Mouse (Mus musculus) kidney, embryonic 15.5 days (tissue): ENCODE measurements around the gene Cfap58. TPM values are rescaled to one million over a fixed set of nuclear protein-coding genes. Genes with fewer than 3 reads are reported as not detected.

ENCODE experiments used
- ATAC-seq: fragments of 200-750 bp; cut with Nextera tagmentation; replicated peaks from 2 replicates; pipeline ENCODE4 v1.8.0; 2017; ENCODE audit warnings: moderate TSS enrichment; ENCODE audit not compliant: low FRiP score
- H3K27ac ChIP-seq: fragments of 300-500 bp; sonication (generic); 2 replicates; pipeline ENCODE4 v1.5.1; 2015; ENCODE audit warnings: mild to moderate bottlenecking, inconsistent platforms
- H3K27me3 ChIP-seq: fragments of 300-500 bp; sonication (generic); 2 replicates; pipeline ENCODE4 v1.6.1; 2015; ENCODE audit warnings: inconsistent platforms
- H3K36me3 ChIP-seq: fragments of 300-500 bp; sonication (generic); 2 replicates; pipeline ENCODE4 v1.6.1; 2015; ENCODE audit warnings: inconsistent platforms
- H3K4me1 ChIP-seq: fragments of 300-500 bp; sonication (generic); 2 replicates; pipeline ENCODE4 v1.6.1; 2015; ENCODE audit warnings: inconsistent platforms
- H3K4me2 ChIP-seq: fragments of 300-500 bp; sonication (generic); 2 replicates; pipeline ENCODE4 v1.6.1; 2015; ENCODE audit warnings: moderate library complexity, mild to moderate bottlenecking, inconsistent platforms
- H3K4me3 ChIP-seq: fragments of 300-500 bp; sonication (generic); replicated peaks from 2 replicates; pipeline ENCODE4 v1.5.1; 2015; ENCODE audit warnings: mild to moderate bottlenecking, inconsistent platforms
- H3K9ac ChIP-seq: fragments of 300-500 bp; sonication (generic); 2 replicates; pipeline ENCODE4 v1.6.1; 2015; ENCODE audit warnings: mild to moderate bottlenecking, inconsistent platforms
- H3K9me3 ChIP-seq: fragments of 300-500 bp; sonication (generic); replicated peaks from 2 replicates; pipeline ENCODE4 v1.6.1; 2016; ENCODE audit warnings: inconsistent platforms
- WGBS: fragments of 180-500 bp; shearing (Covaris S2); methylation state at CpG from one replicate; pipeline ENCODE4 v1.1.7; 2015; ENCODE audit warnings: mixed read lengths; 5-methylcytosine and 5-hydroxymethylcytosine counted together
- polyA plus RNA-seq: library from polyadenylated mRNA; unstranded; fragments of >200 nt; fragmentation: Nextera tagmentation; extraction: Ambion mirVana; gene quantifications from 2 replicates; pipeline ENCODE4 v1.2.1, GENCODE M21; 2015

Gene Cfap58
- polyA plus RNA-seq, 1 experiment from 2014 or later = not detected

DNA sequence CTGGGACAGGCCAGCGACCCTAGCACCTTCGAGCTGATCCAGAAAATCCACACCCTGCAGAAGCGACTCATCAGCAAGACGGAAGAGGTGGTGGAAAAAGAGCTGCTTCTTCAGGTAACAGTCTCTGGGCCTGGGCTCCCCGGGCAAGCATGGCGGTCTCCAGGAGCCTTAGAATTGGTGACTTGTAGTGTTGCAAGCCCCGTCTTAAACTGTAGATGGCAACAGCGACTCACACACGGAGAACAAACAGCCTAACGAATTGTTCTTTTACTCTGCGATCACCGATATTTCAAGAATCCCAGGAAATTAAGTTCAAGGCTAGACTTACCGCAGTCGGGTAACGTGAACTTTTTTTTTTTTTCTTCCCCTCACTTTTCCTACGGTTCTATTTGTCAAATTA lies 51.0 kb downstream of the Cfap58 start:
- ATAC-seq = no peak
- 0 out of 2 replicates have a peak, but pooled peaks cover 6% of the 10 kb centered on the region for H3K4me1 ChIP-seq
- no peak overlapping the region for H3K9ac ChIP-seq
- H3K4me3 ChIP-seq = no peak overlapping the region
- no peaks in the 10 kb centered on the region for H3K36me3 ChIP-seq
- no peak overlapping the region for H3K4me2 ChIP-seq
- 0 out of 2 replicates have a peak, but pooled peaks cover 6% of the 10 kb centered on the region for H3K27me3 ChIP-seq
- no peak overlapping the region for H3K27ac ChIP-seq
- H3K9me3 ChIP-seq = no peaks in the 10 kb centered on the region
- WGBS = 21% methylated on average over 16 of the region's 16 CpGs

DNA sequence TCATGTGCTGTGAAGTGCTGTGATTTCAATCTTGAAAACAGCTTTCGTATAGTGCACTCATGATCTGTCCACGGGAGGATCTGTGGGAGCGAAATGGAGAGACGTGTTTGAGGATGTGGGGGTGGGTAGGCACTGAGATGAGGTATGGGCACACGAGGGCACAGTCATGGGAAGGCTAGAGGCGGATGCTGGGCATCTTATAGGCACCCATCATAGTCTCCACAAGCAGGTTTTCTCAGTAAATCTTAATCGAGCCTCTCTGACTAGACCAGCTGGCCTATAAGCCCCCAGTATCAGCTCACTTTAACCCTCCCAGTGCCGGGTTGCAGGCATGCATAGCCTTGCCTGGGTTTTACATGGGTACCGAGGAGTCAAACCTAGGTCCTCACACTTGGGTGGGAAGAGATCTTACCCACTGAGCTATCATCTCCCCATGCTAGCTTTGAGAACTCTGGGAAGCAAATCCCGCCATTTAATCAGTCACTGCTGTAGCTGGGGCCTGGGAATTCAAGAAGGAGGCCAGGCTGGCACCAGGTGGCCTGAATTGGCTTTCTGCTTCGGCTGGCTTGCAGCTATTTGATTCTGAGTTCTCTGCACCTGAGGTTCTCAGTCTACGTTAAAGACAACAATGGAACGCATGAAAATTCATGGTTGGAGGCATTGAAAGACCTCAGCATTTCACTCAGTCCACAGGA lies 51.6 kb downstream of the Cfap58 start:
- no peak for ATAC-seq
- H3K4me2 ChIP-seq = no peak overlapping the region
- H3K9ac ChIP-seq = no peak overlapping the region
- no peak overlapping the region for H3K4me3 ChIP-seq
- no peak overlapping the region for H3K27ac ChIP-seq
- H3K36me3 ChIP-seq = no peaks in the 10 kb centered on the region
- 0 out of 2 replicates have a peak, but pooled peaks cover 6% of the 10 kb centered on the region for H3K27me3 ChIP-seq
- 60% methylated on average over 13 of the region's 13 CpGs for WGBS
- H3K4me1 ChIP-seq = 0 out of 2 replicates have a peak, but pooled peaks cover 6% of the 10 kb centered on the region
- H3K9me3 ChIP-seq = no peaks in the 10 kb centered on the region

DNA sequence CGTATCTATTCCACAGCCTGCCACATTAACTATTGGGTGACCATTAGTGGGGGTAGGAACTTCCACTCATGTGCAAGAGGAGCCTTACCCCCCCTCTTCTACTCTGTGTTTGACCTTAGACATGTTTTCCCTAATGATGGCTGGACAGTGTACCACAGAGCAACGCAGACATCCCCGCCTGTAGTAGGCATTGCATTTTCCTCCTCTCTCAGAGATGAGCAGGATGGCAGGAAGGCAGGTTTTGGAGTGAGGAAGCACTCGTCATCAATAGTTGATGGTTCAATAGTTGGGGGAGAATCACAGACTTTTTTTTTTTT lies 52.1 kb downstream of the Cfap58 start:
- Histone ChIP-seq H3K36me3 (no peaks in the 10 kb centered on the region), H3K27ac (no peak overlapping the region), H3K27me3 (0 out of 2 replicates have a peak, but pooled peaks cover 6% of the 10 kb centered on the region), H3K4me3 (no peak overlapping the region), H3K9me3 (no peaks in the 10 kb centered on the region), H3K9ac (no peak overlapping the region), H3K4me2 (no peak overlapping the region), H3K4me1 (0 out of 2 replicates have a peak, but pooled peaks cover 4% of the 10 kb centered on the region)
- ATAC-seq = no peak
- WGBS = 87% methylated on average over 4 of the region's 4 CpGs

DNA sequence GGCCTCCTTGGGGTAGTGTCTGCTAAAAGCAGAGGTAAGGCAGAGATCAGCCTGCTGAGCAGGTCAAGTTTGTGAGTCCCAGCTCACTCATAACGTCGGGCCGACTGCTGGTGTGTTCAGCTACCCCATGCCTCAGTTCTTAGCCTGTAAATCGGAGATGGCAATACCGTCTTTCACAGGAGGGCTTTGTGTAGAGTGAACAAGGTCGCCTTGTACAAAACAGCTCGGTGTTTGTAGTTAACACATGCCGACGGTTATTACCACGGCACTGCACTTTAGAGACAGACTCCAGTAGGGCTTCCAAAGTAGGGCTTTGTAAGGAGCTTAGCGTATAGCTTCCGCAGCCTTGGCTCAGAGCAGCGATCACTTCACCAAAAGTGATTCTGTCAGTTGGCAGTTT lies 63.8 kb downstream of the Cfap58 start:
- ATAC-seq = no peak
- Histone ChIP-seq H3K9me3 (no peaks in the 10 kb centered on the region), H3K4me1 (no peaks in the 10 kb centered on the region), H3K4me3 (no peak overlapping the region), H3K36me3 (no peaks in the 10 kb centered on the region), H3K27me3 (no peaks in the 10 kb centered on the region), H3K4me2 (no peak overlapping the region), H3K9ac (no peak overlapping the region), H3K27ac (no peak overlapping the region)
- 87% methylated on average over 13 of the region's 13 CpGs for whole genome bisulfite sequencing

DNA sequence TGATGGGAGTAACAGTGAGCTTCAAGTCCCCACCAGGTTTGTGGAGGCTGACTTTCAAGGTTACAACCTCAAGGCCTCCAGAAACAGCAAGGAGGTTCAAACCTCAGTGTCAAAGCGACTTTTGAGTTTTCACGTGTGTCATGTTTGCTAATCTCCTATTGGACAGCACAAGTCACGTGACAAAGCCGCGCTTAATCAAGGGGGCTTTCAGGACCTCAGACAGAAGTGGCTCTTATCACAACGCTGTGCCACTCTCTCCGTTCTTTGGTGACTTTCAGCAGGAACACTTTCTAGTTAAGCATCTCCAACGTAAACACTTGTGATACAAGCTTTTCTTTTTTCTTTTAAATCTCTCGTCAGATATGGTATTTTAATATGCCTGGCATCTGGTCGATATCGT lies 64.3 kb downstream of the Cfap58 start:
- WGBS = 88% methylated on average over 11 of the region's 11 CpGs
- ATAC-seq = no peak

DNA sequence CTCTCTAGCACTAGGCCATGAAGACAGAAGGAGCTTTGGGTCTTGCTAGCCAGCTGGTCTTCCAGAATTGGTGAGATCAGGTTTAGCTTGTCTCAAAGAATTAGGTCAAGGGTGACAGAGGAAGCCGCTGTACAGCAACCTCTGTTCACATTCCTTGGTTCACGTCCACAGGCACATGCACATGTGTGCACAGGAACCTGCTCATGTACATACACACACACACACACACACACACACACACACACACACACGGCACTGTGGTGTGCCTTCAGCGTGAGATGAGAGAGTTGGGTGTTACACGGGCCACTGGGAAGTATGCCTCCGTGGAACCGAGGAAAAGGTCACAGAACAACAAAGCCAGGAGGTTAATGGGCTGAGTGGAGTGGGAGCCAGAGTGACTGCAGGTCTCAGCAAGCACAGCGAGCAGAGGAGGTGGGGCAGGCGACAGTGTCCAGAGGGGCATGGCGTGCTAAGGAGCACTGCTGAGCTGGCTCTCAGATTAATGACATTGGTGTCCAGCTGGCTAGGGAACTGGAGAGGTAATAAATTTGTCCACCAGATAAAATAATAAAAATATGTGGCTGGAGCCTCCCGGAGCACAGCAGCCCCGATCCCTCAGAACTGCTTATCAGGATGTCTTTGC lies 71.4 kb downstream of the Cfap58 start:
- Histone ChIP-seq H3K27me3 (no peaks in the 10 kb centered on the region), H3K4me3 (no peak overlapping the region), H3K9ac (no peak overlapping the region), H3K27ac (no peak overlapping the region), H3K4me2 (0 out of 2 replicates have a peak overlapping the region, but pooled peaks have one; percentile 21), H3K4me1 (peaks cover 12% of the 10 kb centered on the region), H3K36me3 (no peaks in the 10 kb centered on the region), H3K9me3 (no peaks in the 10 kb centered on the region)
- 10% methylated on average over 12 of the region's 12 CpGs for WGBS
- peak; percentile 87 for ATAC-seq

More for the DNA sequence above, 64.3 kb downstream of the Cfap58 start:
- Histone ChIP-seq H3K27me3 (no peaks in the 10 kb centered on the region), H3K4me2 (no peak overlapping the region), H3K36me3 (no peaks in the 10 kb centered on the region), H3K9me3 (no peaks in the 10 kb centered on the region), H3K4me1 (no peaks in the 10 kb centered on the region), H3K4me3 (no peak overlapping the region), H3K27ac (no peak overlapping the region), H3K9ac (no peak overlapping the region)

DNA sequence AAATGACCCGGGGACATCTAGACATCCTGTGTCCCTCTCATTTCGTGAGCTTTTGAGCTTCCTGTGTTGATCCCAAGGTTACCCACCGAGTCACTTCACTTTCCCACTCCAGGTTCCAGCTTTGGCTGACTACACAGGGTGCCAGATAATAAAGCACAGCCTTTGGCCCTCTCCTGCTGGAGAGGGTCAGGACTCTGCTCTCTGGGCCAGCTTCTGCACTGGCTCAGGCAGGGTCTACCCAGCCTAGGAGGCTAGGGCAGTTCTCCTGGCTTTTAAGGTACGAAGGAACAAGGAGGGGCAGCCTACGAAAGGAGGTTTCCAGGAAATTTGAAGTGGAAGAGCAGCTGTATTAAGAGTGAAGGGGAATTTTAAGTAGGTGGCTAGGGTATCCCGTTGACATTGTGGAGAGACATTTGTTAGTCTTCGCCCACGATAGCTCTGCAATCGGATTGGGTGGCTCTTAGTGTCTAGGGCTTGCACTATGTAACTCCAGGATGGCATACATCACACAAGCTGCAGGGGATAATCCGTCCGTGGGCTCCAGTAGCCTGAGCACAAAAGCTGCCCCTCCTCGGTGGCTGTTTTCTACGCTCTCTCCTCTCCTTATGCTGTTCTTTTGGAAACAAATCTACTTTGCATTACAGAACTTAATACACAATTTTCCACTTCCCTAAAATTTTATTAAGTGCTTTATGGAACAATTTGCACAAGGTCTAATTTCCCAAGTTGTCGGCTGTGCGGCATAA lies 72.3 kb downstream of the Cfap58 start:
- Histone ChIP-seq H3K9me3 (no peaks in the 10 kb centered on the region), H3K27me3 (no peaks in the 10 kb centered on the region), H3K4me1 (peaks cover 12% of the 10 kb centered on the region), H3K9ac (no peak overlapping the region), H3K4me2 (no peak overlapping the region), H3K36me3 (no peaks in the 10 kb centered on the region), H3K27ac (no peak overlapping the region), H3K4me3 (no peak overlapping the region)
- no peak; the same call in 1 of the 2 replicates for ATAC-seq
- 66% methylated on average over 15 of the region's 15 CpGs for WGBS

DNA sequence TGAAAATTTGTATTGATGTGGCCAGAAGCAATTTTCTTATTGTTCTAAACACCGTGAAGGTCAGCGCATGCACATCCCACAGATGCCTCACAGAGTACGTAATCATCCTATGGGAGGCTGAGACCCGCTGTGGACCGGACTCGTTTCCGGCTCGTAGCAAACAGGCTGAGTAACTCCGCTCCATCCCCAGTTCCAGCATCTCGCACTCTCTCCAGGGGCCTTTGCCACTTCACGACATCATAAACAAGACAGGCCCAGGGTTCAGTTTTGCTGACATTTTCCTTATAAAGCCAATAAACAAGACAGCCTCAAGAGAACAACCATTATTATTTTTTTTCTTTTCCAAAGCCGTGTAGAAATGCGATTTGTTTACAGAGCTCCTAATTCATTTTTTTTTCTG lies 82.6 kb downstream of the Cfap58 start:
- Histone ChIP-seq H3K27me3 (no peaks in the 10 kb centered on the region), H3K4me1 (no peaks in the 10 kb centered on the region), H3K4me3 (no peak overlapping the region), H3K9me3 (no peaks in the 10 kb centered on the region), H3K4me2 (no peak overlapping the region), H3K9ac (no peak overlapping the region), H3K36me3 (no peaks in the 10 kb centered on the region), H3K27ac (peak overlapping the region; percentile 22; the same call in 1 of the 2 replicates)
- ATAC-seq = 0 out of 2 replicates have a peak, but pooled peaks have one; percentile 66
- WGBS = 44% methylated on average over 13 of the region's 13 CpGs

DNA sequence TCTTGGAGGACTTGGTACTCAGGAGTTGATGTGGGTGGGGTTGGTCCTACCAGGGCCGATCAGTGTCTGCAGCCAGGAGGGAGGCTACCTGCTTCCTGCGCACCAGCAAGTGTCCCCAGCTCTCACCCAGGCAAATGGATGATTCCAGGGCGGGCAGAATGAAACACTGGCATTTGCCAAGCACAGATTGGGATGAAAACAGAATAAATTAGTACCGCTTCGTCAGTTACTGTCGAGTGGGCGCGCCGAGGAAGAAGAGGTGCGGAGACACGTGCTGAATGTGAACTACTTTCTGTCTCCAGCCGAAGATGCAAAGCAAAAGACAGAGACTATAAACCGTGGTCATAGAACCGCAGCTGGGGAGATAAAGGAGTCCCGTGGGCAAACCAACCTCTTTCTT lies 84.0 kb downstream of the Cfap58 start:
- H3K4me1 ChIP-seq = no peaks in the 10 kb centered on the region

DNA sequence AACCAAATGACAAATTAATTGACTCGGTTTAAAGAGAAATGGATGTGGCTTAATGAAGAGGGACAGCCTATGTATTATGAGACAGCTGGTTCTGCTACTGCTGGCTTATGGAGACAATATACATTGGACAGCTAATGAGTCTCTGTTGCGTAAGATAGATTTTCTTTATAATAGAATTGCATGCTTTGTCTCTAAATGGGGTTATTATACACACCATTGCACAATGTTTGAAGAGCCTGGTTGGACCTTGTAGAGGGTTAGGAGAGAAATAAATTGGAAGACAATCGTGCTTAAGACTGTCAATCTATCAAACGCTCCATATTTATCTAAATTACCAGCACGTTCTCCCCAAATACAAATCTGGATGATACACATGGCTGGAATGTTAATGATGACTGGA lies 85.3 kb downstream of the Cfap58 start:
- no peaks in the 10 kb centered on the region for H3K4me1 ChIP-seq
- 89% methylated on average over 5 of the region's 5 CpGs for WGBS

More for the DNA sequence above, 84.0 kb downstream of the Cfap58 start:
- H3K4me3 ChIP-seq = no peak overlapping the region
- H3K36me3 ChIP-seq = no peaks in the 10 kb centered on the region
- H3K9ac ChIP-seq = no peak overlapping the region
- H3K9me3 ChIP-seq = no peaks in the 10 kb centered on the region
- no peak for ATAC-seq
- 76% methylated on average over 15 of the region's 15 CpGs for WGBS
- no peak overlapping the region for H3K4me2 ChIP-seq
- no peak overlapping the region for H3K27ac ChIP-seq
- no peaks in the 10 kb centered on the region for H3K27me3 ChIP-seq

DNA sequence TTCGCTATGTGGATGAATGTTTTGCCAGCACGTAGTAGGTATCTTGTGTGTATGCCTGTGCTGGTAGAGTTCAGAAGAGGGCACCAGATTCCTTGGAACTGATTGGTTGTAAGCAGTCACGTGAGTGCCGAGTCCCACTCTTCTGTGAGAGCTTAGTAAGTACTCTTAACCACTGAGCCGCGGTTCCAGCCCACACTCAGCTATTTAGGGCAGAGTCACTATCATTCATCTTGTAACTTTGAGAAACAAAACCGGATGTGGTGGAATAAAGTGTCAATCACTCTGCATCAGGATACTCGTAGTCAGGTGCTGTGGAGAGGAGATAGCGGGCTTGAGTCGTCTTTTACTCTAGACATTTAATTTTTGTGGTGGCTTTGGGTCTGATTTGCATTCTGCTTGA lies 86.3 kb downstream of the Cfap58 start:
- 86% methylated on average over 10 of the region's 10 CpGs for WGBS
- Histone ChIP-seq H3K27me3 (no peaks in the 10 kb centered on the region), H3K4me2 (no peak overlapping the region), H3K4me3 (no peak overlapping the region), H3K9me3 (no peaks in the 10 kb centered on the region), H3K4me1 (no peaks in the 10 kb centered on the region), H3K27ac (no peak overlapping the region), H3K36me3 (no peaks in the 10 kb centered on the region), H3K9ac (no peak overlapping the region)
- no peak for ATAC-seq

More for the DNA sequence above, 85.3 kb downstream of the Cfap58 start:
- no peak overlapping the region for H3K4me2 ChIP-seq
- H3K36me3 ChIP-seq = no peaks in the 10 kb centered on the region
- no peaks in the 10 kb centered on the region for H3K27me3 ChIP-seq
- ATAC-seq = no peak
- no peak overlapping the region for H3K4me3 ChIP-seq
- H3K9me3 ChIP-seq = no peaks in the 10 kb centered on the region
- no peak overlapping the region for H3K27ac ChIP-seq
- no peak overlapping the region for H3K9ac ChIP-seq

DNA sequence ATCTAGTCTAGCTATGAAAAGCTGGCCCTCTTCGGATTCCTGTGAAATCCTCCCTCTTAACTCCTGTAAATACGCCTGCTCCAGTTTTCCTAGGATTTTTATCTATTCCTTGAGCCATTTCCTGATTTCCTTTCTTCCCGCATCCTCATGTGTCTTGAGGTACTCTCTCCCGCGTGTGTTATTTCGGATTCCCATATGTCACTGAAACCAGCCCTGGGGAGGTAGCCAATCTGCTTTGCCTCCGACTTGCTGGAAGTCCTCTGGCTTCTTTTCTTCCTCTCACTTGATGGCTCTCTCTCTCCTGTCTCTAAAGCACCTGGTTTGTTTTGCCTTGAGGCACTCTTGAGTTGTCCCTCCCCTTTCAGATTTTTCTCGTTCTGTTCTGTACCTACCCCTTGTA lies 87.9 kb downstream of the Cfap58 start:
- 87% methylated on average over 8 of the region's 8 CpGs for WGBS

More for the DNA sequence above, 87.9 kb downstream of the Cfap58 start:
- Histone ChIP-seq H3K4me1 (no peaks in the 10 kb centered on the region), H3K27ac (no peak overlapping the region), H3K27me3 (no peaks in the 10 kb centered on the region), H3K4me2 (no peak overlapping the region), H3K36me3 (no peaks in the 10 kb centered on the region), H3K9ac (no peak overlapping the region), H3K4me3 (no peak overlapping the region), H3K9me3 (no peaks in the 10 kb centered on the region)
- ATAC-seq = no peak
